Mouse (Mus musculus) retina, adult 2 months (tissue): Measurements from ENCODE around the gene 2310022B05Rik.

Experiments used
- DNase-seq: peaks from one replicate; pipeline ENCODE4 v3.0.0-alpha.2; 2012; ENCODE audit warnings: low read depth, low spot score

2310022B05Rik gene

DNA sequence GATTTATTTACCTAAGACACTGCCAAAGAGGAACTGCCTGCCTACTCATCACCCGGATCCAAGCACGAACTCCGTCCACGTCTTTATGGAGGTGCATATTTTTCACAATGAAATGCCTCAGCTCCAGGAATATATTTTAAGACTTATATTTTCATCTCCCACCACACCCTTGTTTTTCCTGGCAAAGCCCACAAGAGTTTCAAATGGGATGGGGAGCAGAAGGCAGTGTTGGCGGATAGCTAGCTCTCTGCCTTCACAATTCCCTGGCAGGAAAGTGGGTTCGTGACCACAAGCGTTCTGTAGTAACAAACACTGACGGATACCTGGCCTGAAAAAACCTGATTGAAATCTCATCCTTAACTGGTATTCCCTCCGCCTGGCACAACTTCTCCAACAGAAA is 1.4 kb downstream of the 2310022B05Rik start:
- no peak for DNase-seq

DNA sequence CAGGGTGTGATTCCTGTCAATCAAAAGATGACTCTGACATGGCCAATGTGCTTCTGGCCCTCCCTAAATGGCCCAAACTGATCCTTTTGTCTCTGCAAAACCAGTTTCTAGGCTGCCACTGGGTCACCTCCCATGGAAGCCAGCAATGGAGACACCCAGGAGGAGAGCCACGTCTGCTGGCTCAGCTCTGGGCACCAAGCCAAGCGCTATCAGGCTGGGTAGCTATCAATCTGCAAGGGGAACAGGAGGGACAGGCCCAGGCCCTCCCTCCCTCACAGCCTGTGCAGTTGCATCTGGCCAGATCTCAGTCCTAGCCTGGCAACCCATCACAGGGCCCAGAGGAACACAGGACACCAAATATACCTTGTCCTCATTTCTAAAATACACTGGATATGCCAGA is 4.8 kb downstream of the 2310022B05Rik start:
- no peak for DNase-seq

DNA sequence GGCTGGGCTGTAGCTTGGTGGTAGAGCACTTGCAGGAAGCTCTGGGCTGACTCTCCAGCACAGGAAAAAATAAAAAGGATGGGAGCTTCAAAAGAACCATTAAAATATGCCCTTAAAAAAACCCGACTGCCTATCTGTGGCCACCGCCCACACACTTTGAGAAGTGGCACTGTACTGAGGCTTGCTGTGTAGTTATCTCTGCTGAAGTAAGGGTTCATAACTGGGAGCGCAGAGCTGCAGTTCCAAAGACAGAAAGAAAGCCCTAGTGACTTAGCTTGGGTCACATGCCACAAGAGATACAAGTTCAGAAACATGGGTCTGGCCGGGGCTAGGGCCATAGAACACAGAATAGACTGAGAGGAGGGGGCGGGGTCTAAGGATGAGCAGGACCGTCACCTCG is 5.2 kb downstream of the 2310022B05Rik start:
- DNase-seq = no peak

DNA sequence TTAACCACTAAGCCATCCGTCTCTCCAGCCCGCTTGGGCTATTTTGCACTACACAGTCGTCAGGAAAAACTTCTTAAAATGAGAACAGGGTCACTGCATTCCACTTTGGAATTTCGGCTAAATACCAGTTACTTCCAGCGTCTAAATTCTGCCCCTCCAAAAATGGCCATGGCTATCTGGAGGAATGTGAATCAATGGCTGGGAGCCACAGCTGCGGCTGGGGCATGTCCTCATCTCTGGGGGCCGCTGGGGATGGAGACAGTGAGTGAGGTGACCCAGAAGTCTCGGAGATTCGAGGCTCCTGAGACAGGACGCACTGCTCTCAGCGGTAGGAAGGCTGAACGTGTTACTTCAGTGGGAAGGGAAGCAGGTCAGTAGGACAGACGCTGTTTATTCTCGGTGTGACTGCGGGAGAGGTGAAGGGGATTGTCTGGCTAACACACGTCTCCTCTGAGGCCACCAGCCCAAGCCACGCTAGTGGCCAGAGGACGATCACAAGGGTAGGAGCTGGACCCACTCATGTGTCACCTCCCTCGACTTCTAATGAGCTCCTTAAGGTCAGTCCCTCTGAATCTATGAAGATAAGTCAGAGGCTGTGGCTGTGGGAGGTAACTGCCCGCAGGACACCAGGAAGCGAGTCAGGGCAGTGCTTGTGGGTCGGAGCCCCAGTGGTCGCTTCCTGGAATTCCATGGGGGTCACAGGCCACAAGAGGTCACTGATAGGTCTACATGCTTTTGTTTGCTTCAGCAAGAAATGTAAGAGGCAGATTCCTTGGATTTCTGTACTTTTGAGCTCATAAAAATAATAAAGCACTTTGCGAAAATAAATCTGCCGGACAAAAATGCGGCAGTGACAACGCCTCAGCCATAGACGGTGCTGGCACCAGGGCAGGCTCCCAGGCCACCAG is 9.3 kb downstream of the 2310022B05Rik start:
- no peak for DNase-seq

DNA sequence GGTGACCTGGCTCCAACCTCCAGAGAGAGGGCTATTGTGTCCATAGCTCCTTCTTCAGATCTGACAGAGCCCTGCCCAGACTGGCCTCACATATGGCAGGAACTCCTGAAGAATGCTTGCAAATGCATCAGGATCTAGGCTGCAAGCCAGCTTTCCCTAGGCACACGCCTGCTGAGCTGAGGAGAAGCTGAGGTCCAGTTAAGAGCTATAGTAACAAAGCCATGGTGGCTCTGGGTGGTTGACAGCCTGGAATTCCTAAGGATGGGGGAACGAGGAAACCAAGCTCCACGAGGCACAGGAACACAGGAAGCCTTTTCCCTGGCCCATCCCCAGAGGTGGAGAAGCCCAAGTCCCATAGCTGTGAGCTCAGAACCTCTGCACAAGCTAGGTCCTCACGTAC is 10.6 kb downstream of the 2310022B05Rik start:
- no peak for DNase-seq

DNA sequence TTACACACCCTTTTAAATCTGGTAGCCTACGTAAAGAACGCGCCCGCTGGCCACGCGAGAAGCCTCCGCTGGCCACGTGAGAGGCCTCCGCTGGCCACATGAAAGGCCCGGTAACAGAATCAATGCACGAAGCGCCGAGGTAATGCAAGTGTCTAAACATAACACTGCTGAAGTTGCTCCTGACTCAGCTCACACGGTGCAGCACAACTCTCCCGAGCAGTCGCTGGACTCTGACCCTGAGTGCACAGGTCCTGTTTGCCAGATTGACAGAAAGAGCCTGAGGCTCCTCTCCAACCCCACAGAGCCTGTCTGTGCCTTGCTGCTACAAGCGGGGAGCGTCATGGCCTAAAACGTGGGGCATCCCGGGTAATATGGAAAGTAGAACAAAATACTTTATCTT is 11.4 kb downstream of the 2310022B05Rik start:
- no peak for DNase-seq

DNA sequence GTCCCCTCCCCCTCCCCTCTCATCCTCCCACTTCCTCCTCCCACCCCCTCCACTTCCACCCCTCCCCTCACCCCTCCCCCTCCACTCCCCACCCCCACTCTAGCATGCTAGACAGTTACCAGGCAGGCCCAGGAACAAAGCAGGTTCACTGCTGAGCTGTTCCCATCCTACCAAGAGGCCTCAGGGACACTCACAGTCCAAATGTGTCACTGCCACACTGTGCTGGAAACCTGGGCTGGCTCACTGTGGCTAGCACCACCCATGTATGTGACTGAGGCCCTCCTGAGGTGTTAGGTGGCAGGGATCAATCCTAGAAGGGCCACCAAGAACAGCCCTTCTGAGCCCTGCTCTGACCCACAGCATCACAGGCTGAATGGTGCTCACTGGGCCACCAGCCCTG is 14.9 kb downstream of the 2310022B05Rik start:
- no peak for DNase-seq

DNA sequence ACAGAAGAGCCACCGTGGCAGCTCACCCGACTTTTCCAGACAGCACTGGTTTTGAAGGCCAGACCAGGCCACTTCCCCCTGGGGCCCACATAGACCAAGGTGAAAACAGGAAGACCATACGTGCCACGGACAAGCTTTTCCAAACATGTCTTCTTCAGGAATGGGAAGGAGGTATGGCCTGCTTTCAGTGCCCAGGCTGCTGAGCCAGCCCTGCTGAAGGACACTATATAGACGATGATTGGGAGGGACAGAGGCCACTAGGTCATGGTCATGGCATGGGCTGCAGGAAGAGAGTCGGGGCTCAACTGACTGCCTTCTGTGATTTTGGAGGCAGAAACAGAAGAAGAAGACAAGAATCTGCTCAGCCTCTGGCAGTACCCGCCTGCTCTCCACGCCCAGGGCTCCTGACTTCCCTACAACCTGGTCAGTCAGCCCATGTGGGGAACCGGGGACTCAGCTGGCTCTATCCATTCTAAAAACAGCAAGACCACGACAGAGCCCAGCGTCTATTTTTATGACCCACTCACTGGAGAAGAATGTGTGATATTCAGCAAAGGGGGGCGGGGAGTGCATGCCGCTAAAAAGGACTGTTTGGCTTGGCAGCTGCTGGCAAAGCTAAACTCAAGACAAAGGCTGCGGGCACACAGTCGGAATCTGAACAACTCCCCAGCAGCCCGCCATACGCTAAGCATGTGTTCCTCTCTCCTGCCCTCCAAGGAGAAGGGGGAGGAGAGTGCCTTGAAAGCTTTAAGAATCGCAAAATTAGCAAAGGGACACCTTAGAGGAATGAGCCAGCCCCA is 19.4 kb downstream of the 2310022B05Rik start:
- DNase-seq = no peak

DNA sequence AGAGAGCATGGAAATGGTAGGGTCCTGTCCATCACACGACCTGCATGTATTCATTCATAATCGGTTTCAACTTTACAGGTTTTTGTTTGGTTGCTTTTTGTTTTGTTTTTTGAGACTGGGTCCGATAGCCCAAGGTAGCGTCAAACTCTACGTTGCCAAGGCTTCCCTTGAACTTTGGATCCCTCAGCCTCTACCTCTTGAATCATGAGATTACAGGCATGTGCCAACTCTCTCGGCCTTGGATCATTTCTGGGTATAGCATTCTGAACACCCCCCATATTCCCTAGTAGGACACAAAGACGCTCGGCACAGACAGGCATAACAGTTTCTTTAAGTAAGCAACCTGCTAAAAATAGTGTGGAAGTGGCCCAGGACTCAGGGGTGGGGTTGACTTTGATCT is 21.6 kb downstream of the 2310022B05Rik start:
- no peak for DNase-seq

DNA sequence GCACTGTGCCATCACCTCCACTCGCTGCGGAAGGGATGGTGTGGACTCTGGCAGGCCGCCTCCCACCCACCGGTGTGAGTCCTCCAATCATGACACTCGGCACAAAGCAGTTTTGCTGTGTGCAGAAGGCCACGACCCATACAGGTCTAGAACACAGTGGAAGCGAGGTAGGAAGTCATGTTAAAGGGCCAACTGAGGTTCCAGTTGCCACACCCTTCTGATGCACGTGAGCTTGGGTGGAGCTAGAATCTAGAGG is 28.0 kb downstream of the 2310022B05Rik start:
- no peak for DNase-seq

DNA sequence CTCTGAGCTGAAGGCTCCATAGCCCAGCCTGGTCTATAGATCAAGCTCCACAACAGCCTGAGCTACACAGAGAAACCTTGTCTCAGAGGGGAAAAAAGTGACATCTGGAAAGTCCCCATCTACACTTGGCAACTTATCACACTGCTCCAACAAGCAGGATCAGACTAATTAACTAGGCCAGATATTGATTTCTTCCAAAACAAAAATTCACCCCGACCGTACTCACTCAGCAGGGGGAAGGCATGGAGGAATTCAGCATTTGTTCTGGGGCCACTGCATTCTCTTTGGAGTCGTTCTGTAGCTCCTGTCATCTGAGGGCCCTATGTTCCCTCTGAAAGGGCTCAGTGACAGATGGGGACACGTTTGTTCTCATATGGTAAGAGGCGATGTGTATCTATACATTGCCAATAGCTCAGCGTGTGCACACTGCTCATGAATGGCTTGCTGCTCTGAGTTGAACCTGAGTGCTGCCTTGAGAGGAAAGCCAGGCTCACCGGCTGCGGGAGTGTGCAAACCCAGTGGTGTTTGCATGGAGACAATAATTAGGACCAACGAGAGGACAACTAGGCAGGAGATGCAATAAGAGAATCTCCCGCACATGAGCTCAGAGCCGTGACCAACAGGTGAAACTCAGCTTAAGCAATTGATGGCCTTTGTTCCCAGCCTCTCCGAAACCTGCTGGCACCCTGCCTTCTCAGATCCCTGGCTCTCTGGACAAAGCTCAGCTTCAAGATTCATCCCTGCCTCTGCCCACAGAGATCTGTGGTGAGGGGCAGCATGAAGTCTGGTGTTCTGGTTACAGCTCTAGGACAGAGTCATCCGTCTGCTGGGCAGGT is 28.5 kb downstream of the 2310022B05Rik start:
- DNase-seq = no peak

DNA sequence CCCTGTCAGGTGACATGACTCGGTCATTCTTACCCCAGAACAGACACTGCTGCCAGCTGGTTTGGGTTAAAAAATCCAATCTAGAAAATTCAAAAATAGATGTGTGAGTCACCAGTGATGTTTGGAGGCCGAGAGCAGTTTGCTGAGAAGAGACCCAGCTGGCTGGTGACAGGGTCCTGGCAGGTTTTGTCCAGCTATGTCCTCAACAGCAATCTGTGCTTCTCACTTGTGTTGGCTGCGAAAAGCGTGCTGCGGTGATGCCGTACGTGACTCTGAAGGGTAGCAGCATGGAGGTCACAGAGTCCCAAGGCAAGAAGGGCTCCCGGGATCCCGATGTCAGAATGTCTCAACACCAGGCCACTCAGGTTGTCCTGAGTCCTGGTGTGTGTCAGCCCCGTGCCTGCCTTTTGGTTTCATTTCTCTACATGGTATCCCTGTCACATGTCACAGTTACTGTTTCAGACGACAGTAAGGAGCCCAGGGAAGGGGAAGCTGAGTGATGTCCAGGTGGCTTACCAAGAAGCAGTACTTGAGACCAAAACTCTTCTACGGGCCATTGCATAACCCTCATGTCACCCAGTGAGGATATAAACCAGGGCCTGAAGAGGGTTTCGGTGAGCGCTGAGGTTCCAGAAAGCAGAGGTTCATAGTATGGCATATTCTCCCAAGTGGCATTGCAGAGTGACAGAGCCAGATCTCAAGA is 30.0 kb downstream of the 2310022B05Rik start:
- no peak for DNase-seq

DNA sequence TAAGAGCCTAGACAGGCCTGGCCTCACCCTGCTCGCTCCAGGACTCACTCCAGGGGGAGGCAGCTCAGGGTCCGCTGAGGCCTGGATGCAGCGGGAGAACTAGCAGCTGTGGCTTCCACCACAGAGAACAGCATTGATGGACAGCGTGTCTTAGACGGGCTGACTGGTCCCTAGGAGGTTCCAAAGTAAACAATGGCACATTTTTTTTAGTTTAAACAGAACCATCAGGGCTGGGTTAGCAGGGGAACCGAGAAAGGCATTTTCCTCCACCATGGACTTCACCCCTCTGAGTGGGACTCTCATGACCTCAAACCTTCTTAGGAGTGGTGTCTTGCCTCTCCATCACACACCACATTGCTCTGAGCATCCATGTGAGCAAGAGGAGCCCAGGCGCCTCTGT is 31.2 kb downstream of the 2310022B05Rik start:
- DNase-seq = no peak

DNA sequence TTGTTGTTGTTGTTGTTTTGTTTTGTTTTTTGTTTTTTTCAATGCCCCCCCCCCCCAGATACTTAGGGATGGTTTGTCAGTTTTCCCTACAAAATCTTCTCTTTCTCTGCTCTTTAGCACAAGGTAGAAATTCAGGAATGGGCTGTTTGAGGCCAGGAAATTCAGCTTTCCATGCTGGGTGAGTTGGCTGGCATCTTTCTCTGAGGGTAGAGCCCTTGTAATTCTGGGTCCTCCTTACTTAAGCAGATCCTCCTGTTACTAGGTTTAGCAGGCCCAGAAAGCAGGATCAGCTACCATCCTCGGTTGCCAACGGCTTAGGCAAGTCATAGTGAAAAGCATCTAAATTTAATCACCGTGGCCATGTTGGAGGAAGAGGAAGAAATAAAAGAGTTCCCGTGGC is 32.3 kb downstream of the 2310022B05Rik start:
- DNase-seq = no peak

DNA sequence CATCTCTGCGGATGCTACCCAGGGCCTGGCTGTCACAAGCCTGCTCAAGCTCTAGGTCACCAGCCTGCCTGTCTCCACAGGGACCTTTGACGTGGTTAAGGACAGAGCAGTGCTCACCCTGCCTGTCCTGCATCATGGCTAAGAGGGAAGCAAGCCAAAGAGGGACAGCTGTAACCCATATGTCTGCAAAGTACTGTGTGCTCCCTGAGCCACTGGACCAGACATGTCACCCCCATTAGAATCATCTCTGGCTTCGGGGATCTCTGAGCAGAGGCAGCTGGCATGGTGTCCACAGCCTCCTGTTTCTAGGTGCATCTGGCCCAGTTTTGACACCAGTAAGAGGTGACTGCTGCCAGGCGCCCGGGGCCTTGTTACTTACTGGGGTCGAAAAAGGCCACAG is 32.7 kb downstream of the 2310022B05Rik start:
- DNase-seq = no peak

DNA sequence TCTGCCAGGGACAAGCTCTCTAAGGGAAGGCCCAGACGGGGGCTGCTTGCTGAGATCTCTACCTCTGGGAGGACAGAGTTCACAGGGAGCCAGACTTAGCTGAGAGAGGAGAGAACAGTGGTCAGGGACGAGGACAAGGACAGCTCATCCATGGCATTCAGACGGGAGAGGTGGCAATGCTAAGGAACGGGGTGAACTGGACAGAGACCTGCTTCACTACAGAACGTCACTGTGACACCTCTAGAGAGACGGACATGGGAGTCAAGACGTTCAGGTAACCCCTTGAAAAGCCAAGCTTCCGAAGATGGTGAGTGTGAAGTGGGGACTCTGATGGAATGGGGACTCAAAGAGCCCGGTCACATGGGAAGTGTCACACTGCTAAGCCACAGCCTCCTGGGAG is 36.9 kb downstream of the 2310022B05Rik start:
- no peak for DNase-seq

DNA sequence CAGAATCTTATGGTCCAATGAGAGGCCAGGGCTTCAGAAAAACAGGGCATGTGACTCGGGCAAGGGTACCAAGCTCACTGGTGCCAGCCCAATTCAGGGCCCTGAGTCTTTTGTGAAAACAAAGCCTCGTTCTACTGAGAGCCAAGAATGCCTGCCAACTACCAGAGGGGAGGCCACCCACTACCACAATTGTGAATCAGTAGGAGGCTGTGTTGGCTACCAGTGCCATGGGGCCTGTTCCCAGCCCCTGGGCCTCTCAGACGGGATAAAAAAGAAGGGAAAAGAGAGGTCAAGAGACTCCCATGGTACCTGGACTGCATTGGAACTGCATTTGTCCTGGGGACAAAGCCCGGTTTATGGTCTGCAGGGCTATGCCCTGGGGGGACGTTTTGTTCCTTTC is 41.9 kb downstream of the 2310022B05Rik start:
- no peak for DNase-seq

DNA sequence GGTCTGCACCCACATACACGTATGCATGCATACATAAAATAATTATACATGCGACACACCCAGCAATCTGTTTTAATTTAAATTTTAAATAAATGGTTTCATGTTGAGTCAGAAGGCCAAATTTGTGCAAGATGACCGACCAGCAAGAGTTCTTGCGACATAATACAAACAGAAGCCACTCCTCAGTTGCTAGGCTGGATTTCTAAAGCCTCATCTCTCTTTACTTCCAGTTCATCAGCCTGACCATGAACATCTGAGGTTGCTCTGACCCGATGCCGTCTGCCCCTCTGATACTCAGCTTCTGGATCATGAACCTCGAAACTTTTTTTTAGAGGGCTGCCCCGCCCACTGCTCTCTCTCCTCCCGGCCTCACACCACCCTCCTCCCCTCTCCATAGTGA is 44.9 kb downstream of the 2310022B05Rik start:
- DNase-seq = no peak

DNA sequence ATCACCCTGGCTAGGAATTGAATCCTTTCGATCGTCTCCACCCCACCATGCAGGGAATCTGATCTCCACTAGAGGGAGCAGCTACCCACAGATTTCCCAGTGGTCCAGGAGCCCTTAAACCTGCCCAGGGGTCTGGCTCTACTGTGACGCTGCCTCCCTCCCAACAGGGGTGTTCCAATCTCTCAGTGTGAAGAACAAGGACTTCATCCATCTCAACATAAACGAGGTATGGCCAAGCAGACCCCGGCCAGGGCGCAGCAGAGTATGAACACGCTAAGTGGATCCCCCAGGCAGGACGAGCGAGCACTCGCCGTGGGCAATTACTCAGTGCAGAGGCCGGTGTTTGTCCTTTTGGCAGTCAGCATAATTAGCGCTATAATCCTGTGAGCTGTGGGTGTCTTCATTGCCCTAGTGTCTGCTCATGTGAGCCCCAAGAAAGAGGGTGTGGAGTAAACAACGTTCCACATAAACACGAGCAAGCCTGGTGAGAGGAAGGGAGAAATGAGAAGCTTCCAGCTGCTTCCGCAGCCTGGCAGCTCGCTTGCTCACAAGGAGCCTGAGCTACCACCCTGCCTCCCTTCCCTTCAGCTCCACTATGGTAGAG is 45.8 kb downstream of the 2310022B05Rik start:
- peak; percentile 45 for DNase-seq

DNA sequence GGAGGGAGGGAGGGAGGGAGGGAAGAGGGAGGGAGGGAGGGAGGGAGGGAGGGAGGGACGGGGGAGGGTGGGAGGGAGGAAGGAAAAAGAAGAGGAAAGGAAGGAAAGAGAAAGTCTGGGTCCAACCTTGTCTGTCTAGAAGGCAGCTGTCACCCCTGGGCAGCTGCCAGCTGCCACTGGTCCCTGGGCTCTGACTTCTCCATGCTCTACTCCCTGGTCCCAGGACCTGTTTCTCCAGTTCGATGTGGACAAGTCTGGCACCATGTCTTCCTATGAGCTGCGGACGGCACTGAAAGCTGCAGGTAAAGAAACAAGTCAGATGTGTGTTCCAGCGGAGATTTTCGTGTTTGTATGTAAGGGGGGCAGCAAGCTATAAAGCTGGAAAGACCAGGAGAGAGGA is 48.8 kb downstream of the 2310022B05Rik start:
- no peak for DNase-seq

DNA sequence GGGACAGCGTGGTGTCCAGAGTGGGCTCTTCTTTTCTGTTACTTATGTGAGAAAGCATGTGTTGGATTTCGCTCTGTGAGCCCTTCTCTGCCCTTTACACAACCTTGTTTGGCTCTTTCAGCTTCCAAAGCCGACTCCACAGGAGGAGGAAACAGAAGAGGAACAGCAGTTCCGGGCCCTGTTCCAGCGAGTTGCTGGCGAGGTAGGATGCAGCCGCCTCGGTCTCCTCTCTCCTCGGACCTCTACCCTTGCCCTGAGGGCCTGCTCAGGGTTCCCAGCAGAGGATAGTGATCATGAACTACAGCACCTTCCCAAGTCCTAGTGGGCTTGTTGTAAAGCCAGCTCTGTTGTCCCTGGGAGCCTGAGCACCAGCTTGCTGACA is 54.2 kb downstream of the 2310022B05Rik start:
- no peak for DNase-seq
